Mouse (Mus musculus) kidney, embryonic 16.5 days (tissue): Measurements from ENCODE around the gene Ctdspl. TPM values are rescaled to one million over a fixed set of nuclear protein-coding genes. Genes with fewer than 3 reads are reported as not detected.

Experiments used
- ATAC-seq: fragments of 200-750 bp; cut with Nextera tagmentation; 2 replicates; pipeline ENCODE4 v1.8.0; 2017; ENCODE audit warnings: moderate TSS enrichment; ENCODE audit not compliant: low FRiP score, low TSS enrichment
- H3K27ac ChIP-seq: fragments of 300-500 bp; sonication (generic); 2 replicates; pipeline ENCODE4 v1.5.1; 2014; ENCODE audit warnings: low read length
- H3K27me3 ChIP-seq: fragments of 300-500 bp; sonication (generic); 2 replicates; pipeline ENCODE4 v1.6.1; 2014; ENCODE audit warnings: low read length, control low read depth, mixed read lengths; ENCODE audit not compliant: insufficient read depth
- H3K36me3 ChIP-seq: fragments of 300-500 bp; sonication (generic); 2 replicates; pipeline ENCODE4 v1.6.1; 2014; ENCODE audit warnings: low read length, control low read depth, mixed read lengths; ENCODE audit not compliant: insufficient read depth
- H3K4me1 ChIP-seq: fragments of 300-500 bp; sonication (generic); 2 replicates; pipeline ENCODE4 v1.6.1; 2014; ENCODE audit warnings: low read length, control low read depth, mixed read lengths; ENCODE audit not compliant: insufficient read depth
- H3K4me2 ChIP-seq: fragments of 300-500 bp; sonication (generic); replicated peaks from 2 replicates; pipeline ENCODE4 v1.6.1; 2014; ENCODE audit warnings: low read depth, low read length
- H3K4me3 ChIP-seq: fragments of 300-500 bp; sonication (generic); 2 replicates; pipeline ENCODE4 v1.5.1; 2014; ENCODE audit warnings: mild to moderate bottlenecking, low read length
- H3K9ac ChIP-seq: fragments of 300-500 bp; sonication (generic); replicated peaks from 2 replicates; pipeline ENCODE4 v1.6.1; 2014; ENCODE audit warnings: low read length
- H3K9me3 ChIP-seq: fragments of 300-500 bp; sonication (generic); 2 replicates; pipeline ENCODE4 v1.6.1; 2016; ENCODE audit warnings: low read length, control low read depth
- WGBS: fragments of 180-500 bp; shearing (Covaris S2); extraction: QIAGEN DNeasy Blood & Tissue Kit; methylation state at CpG from one replicate; pipeline ENCODE4 v1.1.7; 2014; 5-methylcytosine and 5-hydroxymethylcytosine counted together
- microRNA-seq: library from miRNA; unstranded; fragments of <30 nt; microRNA quantifications from one replicate; pipeline ENCODE4, GENCODE M21; 2016
- polyA plus RNA-seq: library from polyadenylated mRNA; unstranded; fragments of >200 nt; fragmentation: Nextera tagmentation; extraction: Ambion mirVana; gene quantifications from 2 replicates; pipeline ENCODE4 v1.2.1, GENCODE M21; 2015

Gene Ctdspl
- polyA plus RNA-seq, 1 experiment from 2014 or later = 27.5 TPM

DNA sequence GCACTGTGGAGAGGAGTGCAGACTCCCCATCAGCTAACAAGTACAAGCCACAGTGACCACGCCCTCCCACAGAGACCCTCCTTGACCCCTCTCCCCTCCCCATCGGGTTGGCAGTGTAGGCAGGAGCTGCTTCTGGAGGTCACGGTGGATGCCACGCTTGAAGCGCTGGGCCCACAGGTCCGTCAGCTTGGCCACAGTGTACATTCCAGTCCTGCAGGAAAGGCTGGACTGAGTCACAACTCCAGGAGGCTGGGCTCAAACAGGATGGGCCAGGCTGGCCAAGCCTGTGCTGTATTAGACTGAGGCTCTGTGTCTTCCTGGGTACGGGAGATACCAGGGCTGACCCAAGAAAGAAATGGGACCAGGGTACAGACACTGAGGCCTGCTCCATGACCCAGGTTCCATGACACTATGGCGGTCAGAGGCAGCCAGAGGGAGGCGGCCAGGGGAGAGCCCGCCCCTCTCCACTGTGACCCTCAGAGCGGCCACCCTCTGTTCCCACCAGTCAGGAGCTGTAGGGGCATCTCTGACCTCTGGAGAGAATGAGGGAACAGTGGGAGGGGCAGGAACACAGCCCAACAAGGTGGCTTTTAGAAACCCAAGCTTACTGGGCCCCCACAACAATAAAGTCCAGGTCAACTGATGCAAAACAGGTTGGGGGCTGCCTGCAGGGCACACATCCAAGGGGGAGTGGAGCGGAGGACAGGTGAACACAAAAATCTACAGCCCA is 165.5 kb downstream of the Ctdspl start:
- WGBS = 60% methylated on average over 12 of the region's 12 CpGs
- peaks cover 44% of the 10 kb centered on the region for H3K4me1 ChIP-seq
- H3K9me3 ChIP-seq = no peaks in the 10 kb centered on the region
- no peaks in the 10 kb centered on the region for H3K36me3 ChIP-seq
- peak overlapping the region; percentile 78 for H3K4me2 ChIP-seq
- ATAC-seq = no peak
- 0 out of 2 replicates have a peak overlapping the region, but pooled peaks have one; percentile 44 for H3K9ac ChIP-seq
- no peak overlapping the region for H3K4me3 ChIP-seq
- H3K27ac ChIP-seq = no peak overlapping the region
- peaks cover 3% of the 10 kb centered on the region; the same call in 1 of the 2 replicates for H3K27me3 ChIP-seq

DNA sequence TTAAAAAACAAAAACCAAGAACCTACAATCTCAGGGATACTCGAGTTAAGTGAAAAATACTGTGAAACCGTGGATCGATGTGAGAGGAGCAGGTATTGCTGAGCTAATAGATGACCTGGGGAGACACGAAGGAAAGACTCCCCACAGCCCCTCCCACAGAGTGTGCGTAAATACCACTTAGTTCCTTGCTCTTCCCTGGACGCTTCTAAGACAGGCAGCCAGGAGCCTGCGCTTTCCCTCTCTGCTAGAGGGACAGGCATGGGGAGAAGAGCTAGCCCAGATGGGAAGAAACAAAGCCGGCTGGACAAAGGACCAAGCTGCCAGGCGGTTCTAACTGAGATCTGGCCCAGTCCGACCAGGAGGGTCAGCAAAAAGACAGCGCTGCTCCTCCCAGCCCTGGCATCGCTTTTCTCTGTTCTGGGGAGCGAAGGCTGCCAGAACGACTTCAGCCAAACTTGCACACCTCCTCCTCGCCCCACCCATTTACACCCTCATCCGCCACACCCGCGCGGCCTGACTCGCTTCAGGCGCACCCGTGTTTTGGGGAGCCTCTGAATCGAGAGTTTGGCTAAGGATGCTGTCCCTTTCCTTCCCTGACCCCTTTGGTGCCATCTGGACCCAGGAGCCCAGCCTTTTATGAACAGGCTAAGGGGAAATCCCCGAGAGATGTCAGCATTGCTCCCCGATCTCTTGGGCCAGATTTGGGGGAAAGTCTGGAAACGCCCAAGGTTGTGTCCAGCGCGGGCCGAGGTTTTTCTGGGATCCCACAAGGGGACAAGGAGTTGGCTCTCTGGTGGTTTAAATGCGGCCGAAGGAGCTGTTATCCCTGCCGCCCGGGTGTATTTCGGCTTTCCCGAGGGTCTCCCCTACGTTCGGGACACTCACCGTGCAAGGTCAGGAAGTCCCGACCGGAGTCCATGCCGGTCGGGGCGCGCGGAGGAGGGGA is 166.5 kb downstream of the Ctdspl start:
- Histone ChIP-seq H3K36me3 (no peaks in the 10 kb centered on the region), H3K4me3 (peak overlapping the region; percentile 60), H3K4me1 (peaks cover 36% of the 10 kb centered on the region), H3K27ac (no peak overlapping the region), H3K4me2 (peak overlapping the region; percentile 78), H3K9ac (peak overlapping the region; percentile 55), H3K27me3 (peaks cover 3% of the 10 kb centered on the region; the same call in 1 of the 2 replicates), H3K9me3 (no peaks in the 10 kb centered on the region)
- no peak for ATAC-seq
- 3% methylated on average over 45 of the region's 45 CpGs for WGBS

Small RNA genes lying within 50 kb of the gene (microRNA-seq; reads per million reads assigned to microRNA genes)
- gene Mir26a-1 = 12.8 reads per million, percentile 33 among the genes with 10 or more reads in this experiment

Other genes with a start within 250 kb of the Ctdspl start
- gene Vill, start 126.3 kb downstream of the Ctdspl start, polyA plus RNA-seq = 53.7 and 56.3 TPM in 2 replicates
- 25.3 and 26.9 TPM in 2 replicates for gene Plcd1, start 167.0 kb downstream of the Ctdspl start, polyA plus RNA-seq
- 6.1 and 7.7 TPM in 2 replicates for gene Dlec1, start 176.0 kb downstream of the Ctdspl start, polyA plus RNA-seq
- gene Acaa1b, start 230.6 kb downstream of the Ctdspl start, polyA plus RNA-seq = 44.0 and 52.4 TPM in 2 replicates
- not detected in 2 replicates for gene Gm47289, start 232.7 kb downstream of the Ctdspl start, polyA plus RNA-seq